Mouse (Mus musculus): ENCODE results near the gene Vtcn1.

The Vtcn1 gene

GRCm38 (mm10) chr3:100856050-100856815 is 31.0 kb downstream of the Vtcn1 start:
- DNase-seq (ENCODE audit: low read depth): no peak

- no peak for DNase-seq (ENCODE audit: low read depth)
Measured at GRCm38 (mm10) chr3:100857139-100857538, 31.9 kb downstream of the Vtcn1 start.

GRCm38 (mm10) chr3:100858334-100859002 is 33.2 kb downstream of the Vtcn1 start:
- no peak for DNase-seq (ENCODE audit: low read depth)

- DNase-seq (ENCODE audit: low read depth): no peak
Measured at GRCm38 (mm10) chr3:100861307-100862303, 36.3 kb downstream of the Vtcn1 start.

GRCm38 (mm10) chr3:100866946-100867345 is 41.7 kb downstream of the Vtcn1 start:
- no peak for DNase-seq (ENCODE audit: low read depth)

GRCm38 (mm10) chr3:100877057-100877456 is 51.8 kb downstream of the Vtcn1 start:
- no peak for DNase-seq (ENCODE audit: low read depth)

- no peak for DNase-seq (ENCODE audit: low read depth)
Measured at GRCm38 (mm10) chr3:100881403-100881802, 56.1 kb downstream of the Vtcn1 start.

GRCm38 (mm10) chr3:100881843-100882634 is 56.8 kb downstream of the Vtcn1 start:
- no peak for DNase-seq (ENCODE audit: low read depth)

GRCm38 (mm10) chr3:100889234-100889633 is 64.0 kb downstream of the Vtcn1 start:
- DNase-seq (ENCODE audit: low read depth): peak; percentile 62

- no peak for DNase-seq (ENCODE audit: low read depth)
Measured at GRCm38 (mm10) chr3:100890406-100890805, 65.1 kb downstream of the Vtcn1 start.

GRCm38 (mm10) chr3:100892383-100893335 is 67.4 kb downstream of the Vtcn1 start:
- DNase-seq (ENCODE audit: low read depth): peak; percentile 23

- no peak for DNase-seq (ENCODE audit: low read depth)
Measured at GRCm38 (mm10) chr3:100895500-100895899, 70.2 kb downstream of the Vtcn1 start.

- peak; percentile 99 for DNase-seq (ENCODE audit: low read depth)
Measured at GRCm38 (mm10) chr3:100906128-100906527, 80.9 kb downstream of the Vtcn1 start.

GRCm38 (mm10) chr3:100906916-100907315 is 81.7 kb downstream of the Vtcn1 start:
- peak; percentile 68 for DNase-seq (ENCODE audit: low read depth)

- peak; percentile 72 for DNase-seq (ENCODE audit: low read depth)
Measured at GRCm38 (mm10) chr3:100908594-100908993, 83.3 kb downstream of the Vtcn1 start.

GRCm38 (mm10) chr3:100910621-100911020 is 85.4 kb downstream of the Vtcn1 start:
- DNase-seq (ENCODE audit: low read depth): no peak

GRCm38 (mm10) chr3:100911026-100911425 is 85.8 kb downstream of the Vtcn1 start:
- no peak for DNase-seq (ENCODE audit: low read depth)

GRCm38 (mm10) chr3:100911498-100912213 is 86.4 kb downstream of the Vtcn1 start:
- peak; percentile 85 for DNase-seq (ENCODE audit: low read depth)

GRCm38 (mm10) chr3:100916844-100917243 is 91.6 kb downstream of the Vtcn1 start:
- DNase-seq (ENCODE audit: low read depth): peak; percentile 86
